Mouse (Mus musculus) testis, adult 2 months (tissue): Measurements from ENCODE around the gene Gm20425.

ENCODE experiments used
- CTCF ChIP-seq: fragments of 200-500 bp; IDR thresholded peaks from 2 replicates; pipeline ENCODE4 v1.5.1; 2012; ENCODE audit warnings: low read depth, mild to moderate bottlenecking, inconsistent platforms, low read length, moderate library complexity; ENCODE audit not compliant: control insufficient read depth, insufficient read depth, insufficient replicate concordance
- POLR2A ChIP-seq: fragments of 200-500 bp; IDR thresholded peaks from 2 replicates; pipeline ENCODE4 v1.6.1; 2012; ENCODE audit warnings: low read depth, mild to moderate bottlenecking, inconsistent platforms, low read length, moderate library complexity; ENCODE audit not compliant: control insufficient read depth

DNA sequence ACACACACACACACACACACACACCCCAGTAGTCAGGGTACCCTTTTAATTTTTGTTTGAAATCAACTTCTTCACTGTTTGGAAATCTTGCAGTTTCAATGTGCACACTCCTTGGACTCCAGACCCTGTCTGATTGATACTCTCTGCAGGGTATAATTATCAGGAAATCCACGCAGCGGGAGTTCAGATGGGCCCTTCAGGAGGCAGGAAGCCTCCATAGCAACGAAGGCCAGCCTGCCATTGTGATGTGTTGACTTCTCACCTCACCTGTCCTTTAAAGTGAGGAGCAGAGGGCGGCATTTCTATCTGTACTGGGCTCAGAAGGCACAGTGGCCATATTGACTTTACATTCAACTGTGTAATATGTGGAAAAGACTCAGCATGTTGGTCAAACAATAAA lies 45.3 kb downstream of the Gm20425 start:
- TF ChIP-seq POLR2A (no peak), CTCF (no peak)
